Mouse (Mus musculus) erythroid progenitor cell, adult 5-6 weeks (primary cell): ENCODE results near the gene Hoxc10. TPM values are rescaled to one million over a fixed set of nuclear protein-coding genes. Genes with fewer than 3 reads are reported as not detected.

Source experiments
- total RNA-seq, 2 experiments: library from RNA; stranded (forward) in 1 of 2; stranded (reverse) in 1 of 2; fragments of 150-400 nt in 1 of 2; fragments of 186-747, 209-891 nt in 1 of 2; gene quantifications; 2 replicates each; pipeline versions ENCODE4 v1.2.3 to v1.2.4; 2015 to 2017; ENCODE audit warnings: low replicate concordance in 2 of 2

Gene Hoxc10
- total RNA-seq, 2 experiments from 2014 or later = not detected

Other genes with a start within 250 kb of the Hoxc10 start
- gene Calcoco1, start 244.6 kb upstream of the Hoxc10 start, total RNA-seq (2015; ENCODE audit: low replicate concordance) = 17.6 and 21.6 TPM in 2 replicates
- 34.1 and 40.8 TPM in 2 replicates for gene Calcoco1, start 244.6 kb upstream of the Hoxc10 start, total RNA-seq (2017; ENCODE audit: low replicate concordance)
- gene Hoxc13, start 45.7 kb upstream of the Hoxc10 start, total RNA-seq (2015; ENCODE audit: low replicate concordance) = not detected in 2 replicates
- not detected in 2 replicates for gene Hoxc13, start 45.7 kb upstream of the Hoxc10 start, total RNA-seq (2017; ENCODE audit: low replicate concordance)
- not detected in 2 replicates for gene Hoxc12, start 30.0 kb upstream of the Hoxc10 start, total RNA-seq (2015; ENCODE audit: low replicate concordance)
- not detected in 2 replicates for gene Hoxc12, start 30.0 kb upstream of the Hoxc10 start, total RNA-seq (2017; ENCODE audit: low replicate concordance)
- not detected in 2 replicates for gene Hoxc11, start 12.4 kb upstream of the Hoxc10 start, total RNA-seq (2015; ENCODE audit: low replicate concordance)
- gene Hoxc11, start 12.4 kb upstream of the Hoxc10 start, total RNA-seq (2017; ENCODE audit: low replicate concordance) = not detected in 2 replicates
- not detected in 2 replicates for gene Hoxc5, start 647 bp downstream of the Hoxc10 start, total RNA-seq (2015; ENCODE audit: low replicate concordance)
- gene Hoxc5, start 647 bp downstream of the Hoxc10 start, total RNA-seq (2017; ENCODE audit: low replicate concordance) = not detected in 2 replicates
- gene Hoxc9, start 9.6 kb downstream of the Hoxc10 start, total RNA-seq (2015; ENCODE audit: low replicate concordance) = not detected in 2 replicates
- not detected in 2 replicates for gene Hoxc9, start 9.6 kb downstream of the Hoxc10 start, total RNA-seq (2017; ENCODE audit: low replicate concordance)
- not detected in 2 replicates for gene Hoxc8, start 23.8 kb downstream of the Hoxc10 start, total RNA-seq (2015; ENCODE audit: low replicate concordance)
- gene Hoxc8, start 23.8 kb downstream of the Hoxc10 start, total RNA-seq (2017; ENCODE audit: low replicate concordance) = not detected in 2 replicates
- gene Hoxc6, start 31.5 kb downstream of the Hoxc10 start, total RNA-seq (2015; ENCODE audit: low replicate concordance) = 1.1 TPM in 1 of 2 replicates, not detected in the other
- gene Hoxc6, start 31.5 kb downstream of the Hoxc10 start, total RNA-seq (2017; ENCODE audit: low replicate concordance) = not detected in 2 replicates
- not detected in 2 replicates for gene Hoxc4, start 52.1 kb downstream of the Hoxc10 start, total RNA-seq (2015; ENCODE audit: low replicate concordance)
- gene Hoxc4, start 52.1 kb downstream of the Hoxc10 start, total RNA-seq (2017; ENCODE audit: low replicate concordance) = not detected in 2 replicates
- gene Smug1, start 200.3 kb downstream of the Hoxc10 start, total RNA-seq (2015; ENCODE audit: low replicate concordance) = 3.6 TPM in 1 of 2 replicates, not detected in the other
- 0.26 and 0.91 TPM in 2 replicates for gene Smug1, start 200.3 kb downstream of the Hoxc10 start, total RNA-seq (2017; ENCODE audit: low replicate concordance)